Mouse (Mus musculus) MEL (cell line): ENCODE measurements around the gene Nploc4. TPM values are rescaled to one million over a fixed set of nuclear protein-coding genes. Genes with fewer than 3 reads are reported as not detected.

ENCODE experiments used
- DNase-seq: peaks from one replicate; pipeline ENCODE4 v3.0.0; 2011; ENCODE audit warnings: low read depth, low spot score
- H3K27ac ChIP-seq: 2 replicates; pipeline ENCODE4 v1.5.1; 2012; ENCODE audit warnings: low read depth, mild to moderate bottlenecking, control low read depth, low read length, moderate library complexity; ENCODE audit not compliant: control insufficient read depth
- H3K27me3 ChIP-seq, 2 experiments: fragments of 150-350 bp in 1 of 2; sonication (generic) in 1 of 2; 2 replicates each; pipeline ENCODE4 v1.6.1; 2012; ENCODE audit warnings: low read length in 2 of 2, mild to moderate bottlenecking in 2 of 2, improper control_type of control experiment in 1 of 2, moderate library complexity in 1 of 2; ENCODE audit not compliant: insufficient read depth in 2 of 2, control insufficient read depth in 1 of 2
- H3K36me3 ChIP-seq, 2 experiments: 2 replicates each; pipeline ENCODE4 v1.6.1; 2012 to 2014; ENCODE audit warnings: low read length in 2 of 2, improper control_type of control experiment in 1 of 2, inconsistent platforms in 1 of 2, mild to moderate bottlenecking in 1 of 2; ENCODE audit not compliant: insufficient read depth in 2 of 2, control insufficient read depth in 1 of 2
- H3K4me1 ChIP-seq, 2 experiments: fragments of 150-350 bp in 1 of 2; sonication (generic) in 1 of 2; 2 replicates each; pipeline ENCODE4 v1.6.1; 2012; ENCODE audit warnings: low read length in 2 of 2, improper control_type of control experiment in 1 of 2, mild to moderate bottlenecking in 1 of 2; ENCODE audit not compliant: insufficient read depth in 2 of 2, control insufficient read depth in 1 of 2
- H3K4me3 ChIP-seq, 2 experiments: fragments of 150-350 bp in 1 of 2; sonication (generic) in 1 of 2; 2 replicates each; pipeline ENCODE4 v1.5.1; 2012; ENCODE audit warnings: low read depth in 2 of 2, low read length in 2 of 2, mild to moderate bottlenecking in 2 of 2, moderate library complexity in 2 of 2, control low read depth in 1 of 2, improper control_type of control experiment in 1 of 2; ENCODE audit not compliant: control insufficient read depth in 1 of 2, insufficient read depth in 1 of 2
- H3K79me2 ChIP-seq: 2 replicates; pipeline ENCODE4 v1.6.1; 2012; ENCODE audit warnings: mild to moderate bottlenecking, low read length, moderate library complexity; ENCODE audit not compliant: control insufficient read depth, poor library complexity, insufficient read depth
- H3K9ac ChIP-seq: 2 replicates; pipeline ENCODE4 v1.6.1; 2012; ENCODE audit warnings: low read depth, mild to moderate bottlenecking, control low read depth, low read length, moderate library complexity; ENCODE audit not compliant: control insufficient read depth, poor library complexity, severe bottlenecking
- H3K9me3 ChIP-seq: fragments of 150-350 bp; sonication (generic); replicated peaks from 2 replicates; pipeline ENCODE4 v1.6.1; 2012; ENCODE audit warnings: mild to moderate bottlenecking, low read length, improper control_type of control experiment, moderate library complexity; ENCODE audit not compliant: insufficient read depth
- BHLHE40 ChIP-seq: IDR thresholded peaks from 2 replicates; pipeline ENCODE4 v1.6.1; 2012; ENCODE audit warnings: low read depth, mild to moderate bottlenecking, inconsistent platforms, low read length, improper control_type of control experiment, borderline replicate concordance
- CHD1 ChIP-seq: IDR thresholded peaks from 2 replicates; pipeline ENCODE4 v1.6.1; 2012; ENCODE audit warnings: low read depth, mild to moderate bottlenecking, inconsistent platforms, low read length, improper control_type of control experiment
- CHD2 ChIP-seq: IDR thresholded peaks from 2 replicates; pipeline ENCODE4 v1.6.1; 2011; ENCODE audit warnings: low read length, improper control_type of control experiment
- E2F4 ChIP-seq: IDR thresholded peaks from 2 replicates; pipeline ENCODE4 v1.6.1; 2011; ENCODE audit warnings: low read depth, low read length, improper control_type of control experiment, borderline replicate concordance
- ELF1 ChIP-seq: IDR thresholded peaks from 2 replicates; pipeline ENCODE4 v1.6.1; 2014; ENCODE audit warnings: low read depth, mild to moderate bottlenecking, inconsistent platforms, low read length, improper control_type of control experiment, moderate library complexity
- EP300 ChIP-seq, 2 experiments: IDR thresholded peaks; 2 replicates each; pipeline ENCODE4 v1.6.1; 2011; ENCODE audit warnings: improper control_type of control experiment in 2 of 2, low read length in 2 of 2, low read depth in 1 of 2, mild to moderate bottlenecking in 1 of 2
- ETS1 ChIP-seq: IDR thresholded peaks from 2 replicates; pipeline ENCODE4 v1.6.1; 2012; ENCODE audit warnings: low read depth, mild to moderate bottlenecking, inconsistent platforms, low read length, improper control_type of control experiment, moderate library complexity
- GABPA ChIP-seq: IDR thresholded peaks from 2 replicates; pipeline ENCODE4 v1.6.1; 2012; ENCODE audit warnings: low read depth, mild to moderate bottlenecking, inconsistent platforms, low read length, improper control_type of control experiment, moderate library complexity
- GATA1 ChIP-seq: IDR thresholded peaks from 2 replicates; pipeline ENCODE4 v1.6.1; 2011; ENCODE audit warnings: low read depth, low read length, improper control_type of control experiment
- HCFC1 ChIP-seq: IDR thresholded peaks from 2 replicates; pipeline ENCODE4 v1.6.1; 2012; ENCODE audit warnings: low read depth, mild to moderate bottlenecking, inconsistent platforms, low read length, improper control_type of control experiment, moderate library complexity
- KAT2A ChIP-seq: conservative IDR thresholded peaks from 2 replicates; pipeline ENCODE4 v1.6.1; 2012; ENCODE audit warnings: low read depth, low read length, improper control_type of control experiment, inconsistent platforms
- MAFK ChIP-seq: IDR thresholded peaks from 2 replicates; pipeline ENCODE4 v1.6.1; 2011; ENCODE audit warnings: low read depth, mild to moderate bottlenecking, low read length, improper control_type of control experiment, borderline replicate concordance
- MAZ ChIP-seq: IDR thresholded peaks from 2 replicates; pipeline ENCODE4 v1.6.1; 2012; ENCODE audit warnings: low read depth, mild to moderate bottlenecking, inconsistent platforms, low read length, improper control_type of control experiment
- MEF2A ChIP-seq: IDR thresholded peaks from 2 replicates; pipeline ENCODE4 v1.6.1; 2014; ENCODE audit warnings: low read depth, mild to moderate bottlenecking, inconsistent platforms, low read length, improper control_type of control experiment; ENCODE audit not compliant: poor library complexity, insufficient replicate concordance, severe bottlenecking; ENCODE audit errors: extremely low read depth
- MXI1 ChIP-seq: IDR thresholded peaks from 2 replicates; pipeline ENCODE4 v1.6.1; 2011; ENCODE audit warnings: mild to moderate bottlenecking, low read depth, low read length, improper control_type of control experiment
- MYB ChIP-seq: IDR thresholded peaks from 2 replicates; pipeline ENCODE4 v1.6.1; 2011; ENCODE audit warnings: mild to moderate bottlenecking, low read depth, low read length, improper control_type of control experiment
- NELFE ChIP-seq: IDR thresholded peaks from 2 replicates; pipeline ENCODE4 v1.6.1; 2011; ENCODE audit warnings: low read depth, low read length, improper control_type of control experiment
- NRF1 ChIP-seq: IDR thresholded peaks from 2 replicates; pipeline ENCODE4 v1.6.1; 2014; ENCODE audit warnings: low read depth, mild to moderate bottlenecking, inconsistent platforms, low read length, improper control_type of control experiment, moderate library complexity; ENCODE audit not compliant: poor library complexity, insufficient read depth, severe bottlenecking
- POLR2A ChIP-seq, 2 experiments: IDR thresholded peaks; 2 replicates each; pipeline ENCODE4 v1.6.1; 2011 to 2012; ENCODE audit warnings: low read length in 2 of 2, mild to moderate bottlenecking in 2 of 2, control low read depth in 1 of 2, improper control_type of control experiment in 1 of 2, low read depth in 1 of 2, moderate library complexity in 1 of 2; ENCODE audit not compliant: control insufficient read depth in 1 of 2, insufficient read depth in 1 of 2, poor library complexity in 1 of 2
- POLR2AphosphoS2 ChIP-seq: IDR thresholded peaks from 2 replicates; pipeline ENCODE4 v1.6.1; 2011; ENCODE audit warnings: low read length, improper control_type of control experiment
- POLR2AphosphoS5 ChIP-seq: IDR thresholded peaks from 2 replicates; pipeline ENCODE4 v1.6.1; 2012; ENCODE audit warnings: low read depth, borderline replicate concordance, mild to moderate bottlenecking, inconsistent platforms, low read length, moderate library complexity, mixed read lengths
- RCOR1 ChIP-seq: IDR thresholded peaks from 2 replicates; pipeline ENCODE4 v1.6.1; 2012; ENCODE audit warnings: low read depth, mild to moderate bottlenecking, inconsistent platforms, low read length, improper control_type of control experiment
- SIN3A ChIP-seq: IDR thresholded peaks from 2 replicates; pipeline ENCODE4 v1.6.1; 2012; ENCODE audit warnings: low read length, improper control_type of control experiment, inconsistent platforms
- SMC3 ChIP-seq: IDR thresholded peaks from 2 replicates; pipeline ENCODE4 v1.6.1; 2011; ENCODE audit warnings: low read depth, low read length, improper control_type of control experiment
- TAL1 ChIP-seq: IDR thresholded peaks from 2 replicates; pipeline ENCODE4 v1.6.1; 2012; ENCODE audit warnings: mild to moderate bottlenecking, inconsistent platforms, low read length, moderate library complexity, mixed read lengths
- TBP ChIP-seq: IDR thresholded peaks from 2 replicates; pipeline ENCODE4 v1.8.0; 2011; ENCODE audit warnings: low read depth, low read length, improper control_type of control experiment
- TCF12 ChIP-seq: IDR thresholded peaks from 2 replicates; pipeline ENCODE4 v1.6.1; 2014; ENCODE audit warnings: low read depth, mild to moderate bottlenecking, inconsistent platforms, low read length, improper control_type of control experiment, moderate library complexity
- UBTF ChIP-seq: IDR thresholded peaks from 2 replicates; pipeline ENCODE4 v1.6.1; 2012; ENCODE audit warnings: low read depth, mild to moderate bottlenecking, inconsistent platforms, low read length, improper control_type of control experiment, moderate library complexity, borderline replicate concordance; ENCODE audit not compliant: insufficient read depth
- USF2 ChIP-seq, 2 experiments: IDR thresholded peaks; 2 replicates each; pipeline ENCODE4 v1.6.1; 2011 to 2012; ENCODE audit warnings: improper control_type of control experiment in 2 of 2, low read length in 2 of 2, borderline replicate concordance in 1 of 2, inconsistent platforms in 1 of 2, low read depth in 1 of 2, mild to moderate bottlenecking in 1 of 2; ENCODE audit not compliant: insufficient read depth in 1 of 2
- ZC3H11A ChIP-seq: IDR thresholded peaks from 2 replicates; pipeline ENCODE4 v1.6.1; 2012; ENCODE audit warnings: low read depth, mild to moderate bottlenecking, inconsistent platforms, low read length, improper control_type of control experiment
- ZMIZ1 ChIP-seq: IDR thresholded peaks from 2 replicates; pipeline ENCODE4 v1.6.1; 2012; ENCODE audit warnings: low read depth, mild to moderate bottlenecking, inconsistent platforms, low read length, improper control_type of control experiment, moderate library complexity
- ZNF384 ChIP-seq: IDR thresholded peaks from 2 replicates; pipeline ENCODE4 v1.6.1; 2012; ENCODE audit warnings: low read depth, mild to moderate bottlenecking, inconsistent platforms, low read length, improper control_type of control experiment
- polyA plus RNA-seq, 2 experiments: library from polyadenylated mRNA; stranded (reverse) in 1 of 2; unstranded in 1 of 2; fragments of >175 nt in 1 of 2; fragments of >200 nt in 1 of 2; gene quantifications; 2 replicates each; pipeline versions ENCODE4 v1.2.1 to v1.2.4; 2012; ENCODE audit warnings: low replicate concordance in 2 of 2, low read depth in 1 of 2; ENCODE audit not compliant: insufficient read length in 2 of 2, insufficient read depth in 1 of 2, missing spikeins in 1 of 2
- total RNA-seq: library from RNA; depleted of rRNA; stranded (reverse); fragments of 300-350 nt; gene quantifications from 2 replicates; pipeline ENCODE4 v1.2.3, GENCODE M21; 2012; rRNA removed

Gene Nploc4
- total RNA-seq (77.4 and 88.3 TPM in 2 replicates), polyA plus RNA-seq (100 to 1,000 TPM; 117 to 352 TPM)

GRCm38 (mm10) chr11:120437152-120437856, at the start of gene Nploc4:
TSS of gene Nploc4 (minus strand) at chr11:120437708.
- Histone ChIP-seq H3K27me3 (no peaks in the 10 kb centered on the region), H3K9me3 (no peaks in the 10 kb centered on the region), H3K4me3 (peak within 1 kb of the TSS; percentile 95 to 100), H3K4me1 (peaks cover 6 to 12% of the 10 kb centered on the region in 2 experiments), H3K27ac (peak within 1 kb of the TSS; percentile 84), H3K9ac (peak within 1 kb of the TSS; percentile 97), H3K36me3 (peaks cover 15 to 23% of the 10 kb centered on the region in 2 experiments), H3K79me2 (peaks cover 37% of the 10 kb centered on the region)
- peak; percentile 94 for DNase-seq
- TF ChIP-seq E2F4: no peak
- no peak for TF ChIP-seq MEF2A
- no peak; the same call in 1 of the 2 replicates for TF ChIP-seq KAT2A
- TF ChIP-seq ZMIZ1: 0 out of 2 replicates have a peak, but pooled peaks have one; percentile 53
- no peak for TF ChIP-seq TAL1
- TF ChIP-seq USF2 (IDR thresholded peaks at IDR 0.05; ENCODE audit: borderline replicate concordance in 1 of 2, insufficient read depth in 1 of 2, low read depth in 1 of 2, low read length in 2 of 2): no peak
- peak; percentile 78 for TF ChIP-seq SIN3A
- peak; percentile 69; the same call in 1 of the 2 replicates for TF ChIP-seq TBP
- peak; percentile 34; the same call in 1 of the 2 replicates for TF ChIP-seq MAZ
- no peak for TF ChIP-seq RCOR1
- peak; percentile 89 for TF ChIP-seq HCFC1
- TF ChIP-seq TCF12: peak; percentile 86
- TF ChIP-seq CHD1: peak; percentile 83
- TF ChIP-seq GATA1: no peak
- no peak for TF ChIP-seq ETS1
- TF ChIP-seq ELF1: peak; percentile 68
- TF ChIP-seq MYB: no peak
- TF ChIP-seq POLR2AphosphoS2: no peak; the same call in 1 of the 2 replicates
- TF ChIP-seq UBTF: 0 out of 2 replicates have a peak, but pooled peaks have one; percentile 28
- TF ChIP-seq MAFK: no peak
- TF ChIP-seq BHLHE40: no peak
- TF ChIP-seq GABPA: no peak
- TF ChIP-seq NRF1: peak; percentile 86
- no peak for TF ChIP-seq POLR2AphosphoS5
- peak; percentile 91 for TF ChIP-seq NELFE
- TF ChIP-seq ZNF384: no peak
- peak; percentile 81 to 92; a peak in 3 of 4 replicates for TF ChIP-seq POLR2A (IDR thresholded peaks at IDR 0.05; ENCODE audit: control insufficient read depth in 1 of 2, insufficient read depth in 1 of 2, low read depth in 1 of 2, low read length in 2 of 2, poor library complexity in 1 of 2)
- 0 out of 2 replicates have a peak, but pooled peaks have one; percentile 25 for TF ChIP-seq ZC3H11A
- TF ChIP-seq EP300 (IDR thresholded peaks at IDR 0.05; ENCODE audit: low read depth in 1 of 2, low read length in 2 of 2): peak in 1 of 2 experiments; percentile 27; a peak in 1 of 4 replicates
- TF ChIP-seq MXI1: peak; percentile 46
- TF ChIP-seq SMC3: no peak
- TF ChIP-seq CHD2: no peak
